Mouse (Mus musculus) kidney, postnatal 0 days (tissue): ENCODE measurements around the gene Ptpre. TPM values are rescaled to one million over a fixed set of nuclear protein-coding genes. Genes with fewer than 3 reads are reported as not detected.

Experiments used
- ATAC-seq: fragments of 200-750 bp; cut with Nextera tagmentation; replicated peaks from 2 replicates; pipeline ENCODE4 v1.8.0; 2017; ENCODE audit warnings: low read depth, moderate number of reproducible peaks, moderate TSS enrichment, moderate library complexity; ENCODE audit not compliant: low FRiP score
- DNase-seq: peaks from one replicate; pipeline ENCODE4 v3.0.0-alpha.2; 2016; ENCODE audit warnings: low spot score
- H3K27ac ChIP-seq: fragments of 300-500 bp; sonication (generic); 2 replicates; pipeline ENCODE4 v1.5.1; 2014; ENCODE audit warnings: mild to moderate bottlenecking
- H3K27me3 ChIP-seq: fragments of 300-500 bp; sonication (generic); 2 replicates; pipeline ENCODE4 v1.6.1; 2014; ENCODE audit warnings: low read length, mixed read lengths; ENCODE audit not compliant: insufficient read depth
- H3K36me3 ChIP-seq: fragments of 300-500 bp; sonication (generic); 2 replicates; pipeline ENCODE4 v1.6.1; 2014; ENCODE audit warnings: low read length, mixed read lengths; ENCODE audit not compliant: insufficient read depth
- H3K4me1 ChIP-seq: fragments of 300-500 bp; sonication (generic); replicated peaks from 2 replicates; pipeline ENCODE4 v1.6.1; 2014; ENCODE audit warnings: antibody characterized with exemption, low read length, mixed read lengths; ENCODE audit not compliant: insufficient read depth
- H3K4me2 ChIP-seq: fragments of 300-500 bp; sonication (generic); 2 replicates; pipeline ENCODE4 v1.6.1; 2014; ENCODE audit warnings: mild to moderate bottlenecking, low read length, moderate library complexity, mixed read lengths
- H3K4me3 ChIP-seq: fragments of 300-500 bp; sonication (generic); replicated peaks from 2 replicates; pipeline ENCODE4 v1.5.1; 2014; ENCODE audit warnings: low read depth, low read length
- H3K9ac ChIP-seq: fragments of 300-500 bp; sonication (generic); 2 replicates; pipeline ENCODE4 v1.6.1; 2014; ENCODE audit warnings: low read depth, low read length
- H3K9me3 ChIP-seq: fragments of 300-500 bp; sonication (generic); replicated peaks from 2 replicates; pipeline ENCODE4 v1.6.1; 2016; ENCODE audit warnings: low read length, inconsistent platforms, mixed read lengths
- CTCF ChIP-seq: IDR thresholded peaks from 2 replicates; pipeline ENCODE4 v1.5.1; 2016; ENCODE audit warnings: antibody characterized with exemption, low read depth, mild to moderate bottlenecking, moderate library complexity
- WGBS: fragments of 180-500 bp; shearing (Covaris S2); extraction: QIAGEN DNeasy Blood & Tissue Kit; methylation state at CpG from one replicate; pipeline ENCODE4 v1.1.7; 2014; 5-methylcytosine and 5-hydroxymethylcytosine counted together
- microRNA counts: library from miRNA; unstranded; fragments of <30 nt; microRNA quantifications from one replicate; lab custom pipeline; 2015
- microRNA-seq: library from miRNA; unstranded; fragments of <30 nt; microRNA quantifications from one replicate; pipeline ENCODE4, GENCODE M21; 2016
- polyA plus RNA-seq: library from polyadenylated mRNA; unstranded; fragments of >200 nt; fragmentation: Nextera tagmentation; extraction: Ambion mirVana; gene quantifications from 2 replicates; pipeline ENCODE4 v1.2.1, GENCODE M21; 2015

Ptpre gene
- polyA plus RNA-seq, 1 experiment from 2014 or later: 1.3 TPM

DNA sequence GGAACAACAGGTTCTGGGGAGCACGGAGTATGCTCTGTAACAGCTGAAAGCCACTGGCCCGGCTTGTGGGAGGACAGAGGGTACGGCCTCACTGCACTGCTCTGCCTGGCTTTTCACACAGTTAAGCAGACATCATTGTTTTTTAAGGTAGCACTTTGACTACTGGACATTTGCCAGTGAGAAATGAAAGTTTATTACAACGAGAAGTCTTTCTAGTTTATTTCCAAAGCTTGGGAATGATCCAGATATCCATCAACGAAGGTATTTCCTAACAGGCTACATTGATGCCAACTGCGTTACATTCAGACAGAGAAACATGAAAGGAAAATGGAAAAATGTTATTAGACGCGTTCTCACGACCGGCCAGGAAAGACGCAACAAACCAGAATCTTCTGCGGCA lies 190.8 kb downstream of the Ptpre start:
- Histone ChIP-seq H3K9me3 (no peaks in the 10 kb centered on the region), H3K4me3 (no peak overlapping the region), H3K4me2 (no peak overlapping the region), H3K36me3 (no peaks in the 10 kb centered on the region), H3K27me3 (no peaks in the 10 kb centered on the region), H3K27ac (no peak overlapping the region), H3K4me1 (no peaks in the 10 kb centered on the region), H3K9ac (no peak overlapping the region)
- TF ChIP-seq CTCF: no peak
- no peak for DNase-seq
- no peak for ATAC-seq
- 88% methylated on average over 12 of the region's 12 CpGs for WGBS

DNA sequence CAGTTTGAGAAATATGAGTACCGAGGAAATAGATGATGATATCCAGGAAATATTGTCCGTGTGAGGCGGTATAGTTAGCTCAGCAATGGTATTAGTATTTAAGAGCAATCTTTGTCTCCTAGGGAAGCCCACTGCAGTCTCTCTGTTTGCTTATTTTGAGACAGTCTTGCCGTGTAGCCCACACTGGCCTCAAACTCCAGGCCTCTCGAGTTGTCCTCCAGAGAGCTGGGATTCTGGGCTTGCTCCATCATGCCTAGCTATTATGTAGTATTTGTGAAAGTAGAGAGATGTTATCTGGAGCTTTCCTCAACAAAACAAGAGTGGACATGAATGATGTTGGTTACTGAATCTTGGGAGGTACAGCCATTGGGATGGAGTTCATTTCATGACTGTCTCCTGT lies 197.1 kb downstream of the Ptpre start:
- H3K4me3 ChIP-seq: no peak overlapping the region

GRCm38 (mm10) chr7:135734911-135735646 lies 197.8 kb downstream of the Ptpre start:
- 66% methylated on average over 9 of the region's 9 CpGs for WGBS
- H3K27ac ChIP-seq: peak overlapping the region; percentile 58; the same call in 1 of the 2 replicates
- H3K9ac ChIP-seq: no peak overlapping the region
- TF ChIP-seq CTCF: no peak
- no peak overlapping the region for H3K4me3 ChIP-seq
- peak overlapping the region; percentile 42; the same call in 1 of the 2 replicates for H3K4me2 ChIP-seq
- peak; percentile 49; the same call in 1 of the 2 replicates for ATAC-seq
- H3K9me3 ChIP-seq: no peaks in the 10 kb centered on the region
- no peaks in the 10 kb centered on the region for H3K4me1 ChIP-seq
- H3K36me3 ChIP-seq: no peaks in the 10 kb centered on the region
- H3K27me3 ChIP-seq: no peaks in the 10 kb centered on the region
- DNase-seq: no peak

More for the DNA sequence above, 197.1 kb downstream of the Ptpre start:
- 85% methylated on average over 5 of the region's 5 CpGs for WGBS
- Histone ChIP-seq H3K27ac (no peak overlapping the region; the same call in 1 of the 2 replicates), H3K9me3 (no peaks in the 10 kb centered on the region), H3K36me3 (no peaks in the 10 kb centered on the region), H3K4me1 (no peaks in the 10 kb centered on the region), H3K27me3 (no peaks in the 10 kb centered on the region), H3K4me2 (no peak overlapping the region), H3K9ac (no peak overlapping the region)
- TF ChIP-seq CTCF: no peak
- ATAC-seq (no peak), DNase-seq (no peak)

MicroRNA genes within 50 kb of the gene (microRNA counts, 519-probe panel; counts per million panel counts)
- microRNA mmu-miR-1962 (lab: Ali Mortazavi, UCI): 330 counts per million, percentile 68 among the panel's probes with 10 or more counts

Small RNA genes within 50 kb of the gene (microRNA-seq; reads per million reads assigned to microRNA genes)
- not detected for gene Mir1962

Other genes with a start within 250 kb of the Ptpre start
- gene Foxi2, start 127.2 kb upstream of the Ptpre start, polyA plus RNA-seq: not detected in 2 replicates
- 24.6 and 26.1 TPM in 2 replicates for gene Clrn3, start 8.8 kb upstream of the Ptpre start, polyA plus RNA-seq
- gene Mki67, start 178.9 kb downstream of the Ptpre start, polyA plus RNA-seq: 15.4 and 15.6 TPM in 2 replicates